Mouse (Mus musculus) gastrocnemius, postnatal 4 days (tissue): ENCODE results near the gene Phf23. TPM values are rescaled to one million over a fixed set of nuclear protein-coding genes. Genes with fewer than 3 reads are reported as not detected.

ENCODE experiments used
- DNase-seq, 2 experiments: peaks; one replicate each; pipeline ENCODE4 v3.0.0; 2021 to 2022; ENCODE audit warnings: low spot score in 2 of 2, mixed read lengths in 2 of 2
- total RNA-seq, 2 experiments: library from RNA; stranded (reverse); gene quantifications; 2 replicates each; pipeline ENCODE4 v1.2.3; 2021

The Phf23 gene
- total RNA-seq, 2 experiments from 2014 or later: 31.5 to 34.7 TPM

DNA sequence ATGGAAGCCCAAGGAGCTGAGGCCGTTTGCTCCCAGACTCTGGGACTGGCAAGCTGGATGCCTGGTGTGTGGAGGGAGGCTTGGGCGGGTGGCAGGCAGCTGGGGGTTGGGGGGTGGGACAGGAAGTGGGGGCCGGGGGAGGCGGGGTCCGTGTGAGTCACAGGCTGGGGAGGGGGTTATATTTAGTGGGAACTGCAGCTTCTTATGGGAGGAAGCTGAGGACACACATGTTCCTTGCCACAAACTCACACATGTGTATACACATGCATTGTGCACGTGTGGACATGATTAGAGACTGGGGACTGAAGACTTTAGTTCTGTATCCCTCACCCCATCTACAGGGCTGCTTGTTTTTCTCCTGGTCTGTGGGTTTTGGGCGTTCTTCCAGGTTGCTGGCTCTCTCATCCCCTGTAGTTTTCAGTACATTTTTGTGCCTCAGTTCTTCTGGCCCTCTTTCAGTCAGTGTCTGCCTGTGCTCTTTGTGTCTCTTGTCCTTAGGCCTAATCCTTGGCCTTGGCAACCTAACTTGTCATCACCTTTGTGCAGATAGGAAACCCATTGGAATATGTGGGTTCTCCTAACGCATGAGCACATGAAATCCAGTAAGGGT is 24.6 kb downstream of the Phf23 start:
- DNase-seq: no peak

DNA sequence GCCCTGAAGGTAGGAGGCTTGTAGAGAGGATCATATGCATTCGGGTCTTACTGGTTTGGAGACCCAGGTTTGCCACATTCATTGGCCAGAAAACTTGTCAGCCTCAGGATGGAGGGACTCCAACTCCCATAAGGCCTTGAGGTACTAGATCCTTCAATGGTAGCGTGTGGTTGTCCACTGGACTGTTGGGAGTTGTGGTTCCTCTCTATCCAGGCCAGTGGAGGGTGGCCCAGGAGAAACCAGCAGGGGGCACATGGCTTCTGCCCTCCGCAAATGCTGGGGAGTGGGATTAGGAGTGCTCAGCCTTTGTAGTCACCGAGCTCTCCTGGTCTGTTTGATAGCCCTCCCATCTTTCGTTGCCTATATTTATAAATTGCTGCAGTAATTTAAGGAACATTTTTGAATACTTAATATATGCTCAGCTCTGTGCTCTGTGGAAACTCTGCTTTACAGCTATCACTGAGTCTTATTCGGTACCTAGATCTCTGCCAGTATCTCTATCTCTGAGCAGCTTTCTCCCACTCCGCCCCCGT is 25.2 kb downstream of the Phf23 start:
- DNase-seq: peak in 1 of 2 experiments; percentile 73

DNA sequence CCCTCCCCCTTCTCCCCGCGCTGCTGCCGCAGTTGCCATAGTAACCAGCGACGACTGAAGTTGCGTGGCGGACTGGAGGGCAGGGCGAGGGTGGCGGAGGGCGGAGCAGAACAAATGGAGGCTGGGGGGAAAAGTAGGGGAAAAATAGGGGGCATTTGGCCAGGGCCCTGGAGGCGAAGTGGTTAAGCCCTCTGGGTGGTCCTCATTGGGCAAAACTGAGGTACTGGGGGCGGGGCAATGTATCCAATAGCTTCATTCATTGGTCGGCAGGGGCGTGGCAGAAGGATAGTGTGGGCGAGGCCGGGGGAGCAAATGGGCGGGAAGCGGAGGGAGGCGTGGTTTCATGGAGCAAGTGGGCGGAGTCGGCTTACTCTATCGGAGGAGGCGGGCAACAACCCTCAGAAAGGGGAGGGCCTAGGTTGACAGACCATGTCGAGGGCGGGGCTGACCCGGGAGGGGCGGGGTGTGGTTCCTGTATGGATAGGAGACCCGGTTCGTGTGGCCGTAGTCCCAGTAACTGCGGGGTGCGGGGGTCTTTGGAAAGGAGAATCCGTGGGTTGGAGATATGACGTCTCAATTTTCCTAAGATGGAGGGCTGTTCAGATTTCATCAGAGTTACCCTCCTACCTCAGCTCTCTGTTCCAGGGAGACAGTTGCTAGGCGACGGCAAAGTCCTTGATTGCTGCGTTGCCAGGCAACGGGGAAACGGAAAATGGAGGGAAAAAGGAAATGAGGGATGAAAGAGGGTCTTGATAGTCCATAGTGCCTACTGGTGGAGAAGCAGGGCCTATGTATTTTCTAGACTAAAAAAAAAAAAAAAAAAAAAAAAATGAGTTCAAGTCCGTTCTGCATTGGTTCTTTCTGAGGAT is 25.9 kb downstream of the Phf23 start:
- peak; percentile 94 to 98 for DNase-seq

DNA sequence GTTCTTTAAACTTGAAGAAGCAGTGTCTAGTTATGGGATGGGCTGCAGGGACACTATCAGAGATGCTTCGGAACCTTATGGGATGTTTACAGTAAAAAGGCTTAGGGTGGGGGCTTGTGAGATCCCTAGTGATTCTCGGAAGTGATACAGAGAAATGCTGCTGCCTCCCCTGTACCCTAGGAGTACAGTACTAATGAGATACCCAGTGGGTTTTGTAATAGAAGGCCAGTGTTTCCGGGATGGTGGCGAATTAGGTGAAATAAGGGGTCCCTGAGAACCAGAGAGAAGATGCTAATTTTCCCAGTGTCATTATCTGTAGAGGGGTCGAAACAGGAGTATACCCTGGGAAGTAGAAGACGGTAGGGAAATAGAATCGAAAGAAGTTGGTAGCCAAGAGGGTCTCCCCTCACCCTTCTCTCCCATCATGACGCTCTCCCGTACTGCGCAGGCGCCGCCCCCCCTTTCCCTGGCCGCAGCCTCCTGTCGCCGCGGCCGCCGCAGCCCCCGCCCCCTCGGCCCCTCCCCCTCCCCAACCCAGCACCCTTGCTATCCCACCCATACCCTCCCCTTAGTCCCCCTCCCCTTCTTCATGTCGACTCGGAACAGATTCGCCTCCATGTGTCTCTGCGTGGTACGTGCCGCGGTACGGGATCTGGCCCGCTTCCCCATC is 28.0 kb downstream of the Phf23 start:
- DNase-seq: no peak

- DNase-seq: no peak
Measured at GRCm38 (mm10) chr11:70024151-70024514, 28.6 kb downstream of the Phf23 start.

DNA sequence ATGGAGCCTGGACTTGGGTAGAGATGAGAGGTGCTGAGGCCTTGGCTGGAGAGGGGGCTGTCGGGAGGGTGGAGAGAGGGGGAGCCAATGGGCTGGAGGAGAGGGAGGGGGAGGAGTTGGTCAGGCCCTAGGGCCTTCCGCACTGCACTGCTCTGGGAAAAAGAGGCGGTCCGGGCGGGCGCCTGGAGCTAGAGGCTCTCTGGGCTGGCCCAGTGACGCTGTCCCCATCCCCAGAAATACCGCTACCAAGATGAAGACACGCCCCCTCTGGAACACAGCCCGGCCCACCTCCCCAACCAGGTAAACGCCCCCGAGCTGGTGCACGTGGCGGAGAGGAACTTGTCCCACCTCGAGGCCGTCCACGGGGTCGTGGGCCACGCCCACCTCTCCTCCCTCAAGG is 31.1 kb downstream of the Phf23 start:
- peak; percentile 63 to 77 for DNase-seq

DNA sequence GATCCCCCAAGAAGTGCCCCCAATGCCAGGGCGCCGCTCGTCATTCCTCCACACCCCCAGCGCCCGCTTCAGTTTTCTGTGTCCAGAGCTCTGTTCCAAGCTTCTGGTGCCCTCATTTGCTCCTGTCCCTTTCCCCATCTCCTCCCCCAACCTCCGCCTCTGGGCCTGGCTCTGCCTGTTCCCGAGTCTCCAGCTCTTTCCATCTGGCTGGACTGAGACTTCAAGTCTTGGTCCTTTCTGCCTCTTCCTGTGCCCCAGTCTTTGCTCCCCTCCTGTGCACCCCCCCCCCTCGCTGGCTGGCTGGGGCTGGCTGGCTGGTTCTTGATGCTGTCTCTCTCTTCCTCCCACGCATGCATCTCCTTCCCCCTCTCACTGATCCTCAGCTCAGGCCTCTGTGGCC is 31.8 kb downstream of the Phf23 start:
- peak in 1 of 2 experiments; percentile 59 for DNase-seq

DNA sequence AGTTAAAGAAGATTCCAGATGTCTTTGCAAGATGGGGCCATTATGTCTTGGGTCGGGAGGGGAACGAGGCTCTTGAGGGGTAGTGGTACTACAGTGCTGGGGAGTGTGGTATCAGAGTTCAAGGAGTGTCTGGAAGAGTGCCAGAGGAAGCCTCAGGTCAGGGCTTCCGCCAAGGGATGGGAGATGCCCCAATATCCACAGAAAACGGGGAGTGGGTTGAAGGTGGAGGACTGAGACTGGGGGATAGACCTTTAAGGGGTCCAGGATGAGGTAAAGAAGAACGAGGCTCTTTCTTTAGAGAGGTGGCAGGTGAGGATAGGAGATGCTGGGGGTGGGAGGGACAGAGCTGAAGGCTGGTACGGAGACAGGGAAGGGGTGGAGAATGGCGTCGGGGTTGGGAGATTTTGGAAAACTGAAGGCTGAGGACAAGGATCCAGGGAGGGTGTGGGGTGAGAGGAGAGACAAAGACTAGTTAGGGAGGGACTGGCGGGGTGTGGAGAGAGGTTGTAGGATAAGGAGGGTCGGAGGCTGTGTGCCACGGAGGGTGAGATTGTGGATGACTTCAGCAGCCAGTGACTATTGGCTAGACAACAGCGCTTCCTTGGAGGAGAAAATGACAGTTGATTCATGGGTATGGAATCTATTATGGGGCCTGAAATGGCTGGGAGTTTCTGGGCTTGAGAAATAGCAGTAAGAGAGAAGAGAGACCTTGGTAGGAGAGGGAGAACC is 33.0 kb downstream of the Phf23 start:
- DNase-seq: peak in 1 of 2 experiments; percentile 34

DNA sequence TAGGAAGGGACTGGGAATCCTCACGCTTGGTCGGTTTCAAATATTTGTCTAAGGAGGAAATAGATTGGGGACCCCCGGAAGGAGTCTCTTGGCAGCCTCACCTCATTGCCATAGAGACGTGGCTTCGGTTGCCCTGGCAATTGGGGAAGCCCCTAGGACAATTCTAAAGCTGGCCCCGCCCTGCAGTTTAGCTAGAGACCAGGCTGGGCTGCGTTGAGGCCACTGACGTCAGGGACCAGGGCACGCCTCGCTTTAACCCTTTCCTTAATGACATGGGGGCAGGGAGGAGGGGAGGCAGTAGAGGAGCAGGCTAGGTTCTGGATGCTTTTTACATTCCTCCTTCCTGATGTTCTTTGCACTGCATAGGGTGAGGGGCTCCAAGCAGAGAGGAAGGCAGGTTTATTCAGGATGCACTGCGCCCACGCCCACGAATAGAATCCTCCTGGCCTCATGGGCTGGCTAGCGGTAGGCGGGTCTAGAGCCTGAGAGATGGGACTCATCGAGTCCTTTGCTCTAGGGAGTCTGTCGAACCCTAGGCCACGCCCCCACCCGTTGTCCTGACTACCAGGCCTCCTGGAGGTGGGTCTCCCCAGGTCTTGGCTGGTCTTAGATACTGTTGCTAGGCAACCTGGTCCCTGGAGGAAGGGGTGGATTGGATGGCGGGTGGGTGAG is 33.7 kb downstream of the Phf23 start:
- peak; percentile 64 to 84 for DNase-seq

- no peak for DNase-seq
Measured at GRCm38 (mm10) chr11:70029829-70030550, 34.4 kb downstream of the Phf23 start.

GRCm38 (mm10) chr11:70030651-70031320 is 35.2 kb downstream of the Phf23 start:
- DNase-seq: no peak

DNA sequence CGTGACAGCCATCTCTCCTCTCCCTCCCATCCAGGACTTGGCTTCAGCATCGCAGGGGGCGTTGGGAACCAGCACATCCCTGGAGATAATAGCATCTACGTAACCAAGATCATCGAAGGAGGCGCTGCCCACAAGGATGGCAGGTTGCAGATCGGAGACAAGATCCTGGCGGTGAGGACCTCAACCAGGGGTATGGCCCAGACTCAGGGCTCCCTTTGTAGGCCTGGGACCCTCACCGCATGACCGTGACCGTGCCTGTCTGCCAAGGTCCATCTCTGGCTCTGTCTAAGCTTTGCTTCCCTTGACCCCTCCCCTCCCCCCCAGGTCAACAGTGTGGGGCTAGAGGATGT is 35.7 kb downstream of the Phf23 start:
- no peak for DNase-seq

DNA sequence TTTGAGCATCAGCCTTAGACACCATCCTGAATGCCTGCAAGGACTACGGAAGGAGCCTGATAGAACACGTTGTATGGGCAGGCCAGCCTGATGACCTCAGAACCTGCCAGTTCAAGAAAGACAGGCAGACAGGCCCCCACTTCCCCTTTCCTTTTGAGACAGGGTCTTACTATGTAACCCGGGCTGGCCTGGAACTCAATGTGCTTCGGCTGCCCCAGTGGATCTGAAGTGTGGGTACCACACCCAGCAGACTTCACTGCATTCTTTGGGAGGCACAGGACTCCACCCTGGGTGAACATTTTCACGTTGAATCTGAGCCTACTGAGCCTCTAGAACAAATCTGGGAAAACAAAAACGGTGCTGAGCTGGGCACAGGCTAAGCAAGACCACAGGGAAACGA is 42.6 kb downstream of the Phf23 start:
- no peak for DNase-seq

DNA sequence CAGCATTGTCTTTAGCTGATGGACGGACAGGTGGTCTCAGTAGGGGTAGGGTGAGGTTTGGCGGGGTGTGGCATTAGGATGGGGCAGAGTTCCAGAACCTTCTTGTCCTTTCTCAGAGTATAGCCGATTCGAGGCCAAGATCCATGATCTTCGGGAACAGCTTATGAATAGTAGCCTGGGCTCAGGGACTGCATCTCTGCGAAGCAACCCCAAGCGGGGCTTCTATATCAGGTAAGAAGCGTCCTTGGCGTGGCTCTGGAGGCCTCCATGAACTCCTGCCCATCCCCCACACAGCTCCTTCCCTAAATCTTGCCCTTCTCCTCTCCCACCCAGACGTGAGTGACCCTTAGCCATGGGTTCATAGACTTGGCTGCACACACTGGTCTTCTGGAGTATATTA is 44.1 kb downstream of the Phf23 start:
- DNase-seq: no peak

GRCm38 (mm10) chr11:70040184-70040583 is 44.6 kb downstream of the Phf23 start:
- DNase-seq: no peak

DNA sequence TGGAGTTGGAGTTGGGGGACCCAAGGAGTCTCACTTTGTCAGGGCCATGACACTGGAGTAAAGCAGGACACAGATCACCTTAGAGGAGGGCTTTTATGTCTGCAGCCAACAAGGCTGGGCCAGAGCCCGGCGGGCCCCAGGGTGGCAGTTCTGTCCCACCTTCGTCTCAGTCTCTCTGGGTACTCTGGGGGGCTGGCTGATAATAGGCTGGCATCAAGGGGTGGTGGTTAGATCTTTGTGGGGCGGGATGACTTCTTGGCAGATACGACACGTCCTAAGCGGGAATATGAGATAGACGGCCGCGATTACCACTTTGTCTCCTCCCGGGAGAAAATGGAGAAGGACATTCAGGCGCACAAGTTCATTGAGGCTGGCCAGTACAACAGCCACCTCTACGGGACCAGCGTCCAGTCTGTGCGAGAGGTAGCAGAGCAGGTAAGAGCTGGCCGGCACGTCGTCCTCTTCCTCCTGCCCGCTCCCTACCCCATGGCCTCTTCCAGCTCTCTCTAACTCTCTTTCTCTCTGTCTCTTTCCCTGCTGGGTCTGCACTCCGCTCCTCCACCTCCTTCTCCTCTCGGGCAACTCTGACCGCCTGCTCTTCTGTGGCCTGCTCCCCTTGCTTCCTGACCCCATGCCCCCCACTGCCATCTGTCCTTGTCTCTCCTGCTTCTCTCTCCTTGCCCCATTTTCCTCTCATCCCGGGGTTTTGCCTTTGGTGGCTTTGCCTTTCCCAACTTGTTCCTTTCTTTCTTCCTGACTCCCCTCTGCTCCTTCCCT is 46.9 kb downstream of the Phf23 start:
- no peak for DNase-seq

GRCm38 (mm10) chr11:70043665-70044064 is 48.1 kb downstream of the Phf23 start:
- DNase-seq: no peak

- DNase-seq: no peak
Measured at GRCm38 (mm10) chr11:70045435-70045834, 49.9 kb downstream of the Phf23 start.

- no peak for DNase-seq
Measured at GRCm38 (mm10) chr11:70049366-70049765, 53.8 kb downstream of the Phf23 start.
